Mouse (Mus musculus): ENCODE measurements around the gene Sall1. TPM values are rescaled to one million over a fixed set of nuclear protein-coding genes. Genes with fewer than 3 reads are reported as not detected.

Gene Sall1
- polyA plus RNA-seq, 1 experiment = 60.4 TPM

GRCm38 (mm10) chr8:89024796-89025195, 19.2 kb downstream of the Sall1 start:
- TF ChIP-seq POLR2A (IDR thresholded peaks at IDR 0.05; ENCODE audit: insufficient read depth, low read length) (no peak), CTCF (IDR thresholded peaks at IDR 0.05; ENCODE audit: low read depth, low read length) (no peak), EP300 (IDR thresholded peaks at IDR 0.05; ENCODE audit: insufficient read depth, low read depth, low read length) (no peak)
- Histone ChIP-seq H3K27me3 (ENCODE audit: control insufficient read depth, insufficient read depth, low read length, poor library complexity, severe bottlenecking) (no peaks in the 10 kb centered on the region), H3K4me1 (ENCODE audit: control insufficient read depth, insufficient read depth, low read length) (peaks cover 5% of the 10 kb centered on the region), H3K27ac (ENCODE audit: insufficient read depth, low read length) (peak overlapping the region; percentile 45), H3K4me3 (ENCODE audit: low read depth, low read length) (no peak overlapping the region), H3K9me3 (replicated peaks; ENCODE audit: control insufficient read depth, insufficient read depth, low read length, poor library complexity, severe bottlenecking) (no peaks in the 10 kb centered on the region), H3K36me3 (ENCODE audit: control insufficient read depth, insufficient read depth, low read length, poor library complexity, severe bottlenecking) (peaks cover 21% of the 10 kb centered on the region), H3K9ac (ENCODE audit: low read depth, poor library complexity, severe bottlenecking) (peak overlapping the region; percentile 58)

GRCm38 (mm10) chr8:89021139-89021538, 22.8 kb downstream of the Sall1 start:
- H3K36me3 ChIP-seq (ENCODE audit: control insufficient read depth, insufficient read depth, low read length, poor library complexity, severe bottlenecking) = no peaks in the 10 kb centered on the region
- no peak for TF ChIP-seq POLR2A (IDR thresholded peaks at IDR 0.05; ENCODE audit: insufficient read depth, low read length)
- TF ChIP-seq EP300 (IDR thresholded peaks at IDR 0.05; ENCODE audit: insufficient read depth, low read depth, low read length) = no peak
- TF ChIP-seq CTCF (IDR thresholded peaks at IDR 0.05; ENCODE audit: low read depth, low read length) = no peak
- no peaks in the 10 kb centered on the region for H3K27me3 ChIP-seq (ENCODE audit: control insufficient read depth, insufficient read depth, low read length, poor library complexity, severe bottlenecking)
- peak overlapping the region; percentile 80 for H3K27ac ChIP-seq (ENCODE audit: insufficient read depth, low read length)
- H3K9ac ChIP-seq (ENCODE audit: low read depth, poor library complexity, severe bottlenecking) = peak overlapping the region; percentile 31; the same call in 1 of the 2 replicates
- no peak overlapping the region for H3K4me3 ChIP-seq (ENCODE audit: low read depth, low read length)
- no peaks in the 10 kb centered on the region for H3K9me3 ChIP-seq (replicated peaks; ENCODE audit: control insufficient read depth, insufficient read depth, low read length, poor library complexity, severe bottlenecking)
- peaks cover 5% of the 10 kb centered on the region for H3K4me1 ChIP-seq (ENCODE audit: control insufficient read depth, insufficient read depth, low read length)

- Histone ChIP-seq H3K9me3 (replicated peaks; ENCODE audit: control insufficient read depth, insufficient read depth, low read length, poor library complexity, severe bottlenecking) (no peaks in the 10 kb centered on the region), H3K9ac (ENCODE audit: low read depth, poor library complexity, severe bottlenecking) (no peak overlapping the region), H3K36me3 (ENCODE audit: control insufficient read depth, insufficient read depth, low read length, poor library complexity, severe bottlenecking) (no peaks in the 10 kb centered on the region), H3K4me3 (ENCODE audit: low read depth, low read length) (no peak overlapping the region), H3K27me3 (ENCODE audit: control insufficient read depth, insufficient read depth, low read length, poor library complexity, severe bottlenecking) (no peaks in the 10 kb centered on the region), H3K4me1 (ENCODE audit: control insufficient read depth, insufficient read depth, low read length) (peaks cover 5% of the 10 kb centered on the region), H3K27ac (ENCODE audit: insufficient read depth, low read length) (0 out of 2 replicates have a peak overlapping the region, but pooled peaks have one; percentile 55)
- TF ChIP-seq CTCF (IDR thresholded peaks at IDR 0.05; ENCODE audit: low read depth, low read length) (no peak), EP300 (IDR thresholded peaks at IDR 0.05; ENCODE audit: insufficient read depth, low read depth, low read length) (no peak), POLR2A (IDR thresholded peaks at IDR 0.05; ENCODE audit: insufficient read depth, low read length) (no peak)
Observed at GRCm38 (mm10) chr8:89017891-89018290, 26.1 kb downstream of the Sall1 start.

- Histone ChIP-seq H3K9ac (ENCODE audit: low read depth, poor library complexity, severe bottlenecking) (peak overlapping the region; percentile 36), H3K27ac (ENCODE audit: insufficient read depth, low read length) (peak overlapping the region; percentile 91), H3K4me1 (ENCODE audit: control insufficient read depth, insufficient read depth, low read length) (peaks cover 5% of the 10 kb centered on the region), H3K36me3 (ENCODE audit: control insufficient read depth, insufficient read depth, low read length, poor library complexity, severe bottlenecking) (no peaks in the 10 kb centered on the region), H3K4me3 (ENCODE audit: low read depth, low read length) (no peak overlapping the region), H3K9me3 (replicated peaks; ENCODE audit: control insufficient read depth, insufficient read depth, low read length, poor library complexity, severe bottlenecking) (no peaks in the 10 kb centered on the region), H3K27me3 (ENCODE audit: control insufficient read depth, insufficient read depth, low read length, poor library complexity, severe bottlenecking) (no peaks in the 10 kb centered on the region)
- TF ChIP-seq EP300 (IDR thresholded peaks at IDR 0.05; ENCODE audit: insufficient read depth, low read depth, low read length) (no peak), POLR2A (IDR thresholded peaks at IDR 0.05; ENCODE audit: insufficient read depth, low read length) (no peak), CTCF (IDR thresholded peaks at IDR 0.05; ENCODE audit: low read depth, low read length) (no peak)
Observed at GRCm38 (mm10) chr8:89016465-89017070, 27.4 kb downstream of the Sall1 start.

- no peak overlapping the region for H3K4me3 ChIP-seq (ENCODE audit: low read depth, low read length)
- H3K36me3 ChIP-seq (ENCODE audit: control insufficient read depth, insufficient read depth, low read length, poor library complexity, severe bottlenecking) = no peaks in the 10 kb centered on the region
- peaks cover 6% of the 10 kb centered on the region for H3K4me1 ChIP-seq (ENCODE audit: control insufficient read depth, insufficient read depth, low read length)
- H3K27me3 ChIP-seq (ENCODE audit: control insufficient read depth, insufficient read depth, low read length, poor library complexity, severe bottlenecking) = no peaks in the 10 kb centered on the region
- H3K9me3 ChIP-seq (replicated peaks; ENCODE audit: control insufficient read depth, insufficient read depth, low read length, poor library complexity, severe bottlenecking) = no peaks in the 10 kb centered on the region
- H3K9ac ChIP-seq (ENCODE audit: low read depth, poor library complexity, severe bottlenecking) = peak overlapping the region; percentile 39
- peak overlapping the region; percentile 99 for H3K27ac ChIP-seq (ENCODE audit: insufficient read depth, low read length)
- TF ChIP-seq EP300 (IDR thresholded peaks at IDR 0.05; ENCODE audit: insufficient read depth, low read depth, low read length) (peak; percentile 98), CTCF (IDR thresholded peaks at IDR 0.05; ENCODE audit: low read depth, low read length) (no peak)
Observed at GRCm38 (mm10) chr8:89015539-89015938, 28.4 kb downstream of the Sall1 start.

GRCm38 (mm10) chr8:89012853-89013534, 31.0 kb downstream of the Sall1 start:
- Histone ChIP-seq H3K4me3 (ENCODE audit: low read depth, low read length) (no peak overlapping the region), H3K4me1 (ENCODE audit: control insufficient read depth, insufficient read depth, low read length) (peaks cover 11% of the 10 kb centered on the region), H3K27ac (ENCODE audit: insufficient read depth, low read length) (peak overlapping the region; percentile 100), H3K36me3 (ENCODE audit: control insufficient read depth, insufficient read depth, low read length, poor library complexity, severe bottlenecking) (no peaks in the 10 kb centered on the region), H3K9me3 (replicated peaks; ENCODE audit: control insufficient read depth, insufficient read depth, low read length, poor library complexity, severe bottlenecking) (no peaks in the 10 kb centered on the region), H3K9ac (ENCODE audit: low read depth, poor library complexity, severe bottlenecking) (peak overlapping the region; percentile 59), H3K27me3 (ENCODE audit: control insufficient read depth, insufficient read depth, low read length, poor library complexity, severe bottlenecking) (no peaks in the 10 kb centered on the region)
- TF ChIP-seq EP300 (IDR thresholded peaks at IDR 0.05; ENCODE audit: insufficient read depth, low read depth, low read length) = 0 out of 2 replicates have a peak, but pooled peaks have one; percentile 28
- no peak for TF ChIP-seq CTCF (IDR thresholded peaks at IDR 0.05; ENCODE audit: low read depth, low read length)

Data from ES-Bruce4 (cell line).